Mouse (Mus musculus) layer of hippocampus, postnatal 10 days (tissue): ENCODE results near the gene Fam13a. TPM values are rescaled to one million over a fixed set of nuclear protein-coding genes. Genes with fewer than 3 reads are reported as not detected.

ENCODE experiments used
- DNase-seq, 2 experiments: peaks; one replicate each; pipeline ENCODE4 v3.0.0; 2021; ENCODE audit warnings: low spot score in 2 of 2
- total RNA-seq, 2 experiments: library from RNA; stranded (reverse); gene quantifications; 2 replicates each; pipeline ENCODE4 v1.2.3; 2021

Fam13a gene
- total RNA-seq, 2 experiments from 2014 or later, result 16.0 to 16.5 TPM

DNA sequence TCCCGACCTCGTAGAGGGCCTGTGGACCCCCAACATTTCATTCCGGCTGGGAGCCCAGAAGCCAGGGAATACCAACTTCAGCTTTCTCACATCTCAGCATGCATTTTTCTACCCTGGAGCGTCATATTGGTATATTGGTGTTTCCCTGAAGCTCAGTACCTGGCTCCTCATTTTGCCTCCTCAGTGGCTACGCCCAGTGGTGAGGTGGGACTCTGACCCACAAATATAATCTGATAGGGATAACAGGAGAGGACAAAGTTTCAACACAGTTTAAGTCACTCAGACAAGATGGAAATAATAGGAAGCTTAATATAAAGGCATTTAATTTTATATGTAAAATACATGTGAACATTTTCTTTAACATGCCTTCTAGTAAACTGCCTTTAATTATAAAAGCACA lies 19.7 kb downstream of the Fam13a start:
- no peak for DNase-seq

- no peak for DNase-seq
Measured at GRCm38 (mm10) chr6:58999044-58999453, 25.3 kb downstream of the Fam13a start.

DNA sequence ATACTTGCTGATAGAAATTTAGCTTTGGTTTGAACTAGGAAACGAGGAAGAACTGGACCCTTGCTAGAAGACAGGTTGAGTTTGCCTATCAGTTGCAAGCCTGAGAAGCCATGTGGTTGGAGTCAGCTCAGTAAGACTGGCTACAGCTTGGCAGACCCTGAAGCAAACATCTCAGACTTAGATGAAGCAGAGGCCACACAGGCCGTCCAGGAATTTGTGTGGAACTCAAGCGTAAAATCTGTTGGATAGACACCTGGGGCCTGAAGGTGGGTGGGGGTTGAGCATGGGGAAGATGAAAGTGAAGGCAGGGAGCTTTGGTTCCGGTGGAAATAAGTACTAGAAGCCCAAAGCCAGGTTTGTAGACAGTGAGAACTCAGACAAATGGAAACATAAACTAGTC lies 25.8 kb downstream of the Fam13a start:
- no peak for DNase-seq

DNA sequence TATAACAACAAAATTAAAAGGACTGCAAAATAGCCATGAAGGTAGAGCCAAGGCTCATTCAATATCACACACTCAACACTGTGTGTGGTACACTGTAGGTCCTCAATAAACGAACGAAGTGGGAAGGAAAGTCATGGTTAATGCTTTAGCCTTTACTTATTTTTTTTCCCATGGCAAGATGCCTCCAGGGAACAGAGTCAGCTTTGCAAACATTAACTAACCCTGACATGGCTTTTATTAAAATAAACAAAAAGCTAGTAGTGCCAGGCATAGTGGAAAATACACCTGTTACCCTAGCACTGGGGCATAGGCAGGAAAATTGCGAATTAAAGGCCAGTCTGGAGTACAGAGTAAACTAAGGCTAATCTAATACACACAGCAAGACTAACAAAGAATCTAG lies 35.2 kb downstream of the Fam13a start:
- DNase-seq, result no peak

DNA sequence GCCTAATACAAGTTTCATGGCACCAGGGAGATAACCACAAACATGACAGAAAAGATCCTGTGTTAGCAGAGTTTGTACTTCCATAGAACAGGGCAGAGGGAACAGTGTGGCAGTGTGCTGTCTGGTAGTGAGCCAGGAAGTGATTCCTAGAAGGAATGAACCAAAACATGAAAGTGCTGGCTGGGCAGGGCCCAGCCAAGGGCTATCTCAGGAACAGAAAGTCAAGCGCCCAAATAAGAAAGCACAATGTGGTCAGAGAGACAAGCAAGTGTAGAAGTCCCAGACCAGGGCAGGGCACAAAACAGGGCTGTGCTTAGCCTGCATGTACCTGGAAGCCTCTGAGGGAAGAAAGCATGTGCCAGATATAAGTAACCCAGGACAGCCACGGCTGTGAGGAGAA lies 35.6 kb downstream of the Fam13a start:
- no peak for DNase-seq

DNA sequence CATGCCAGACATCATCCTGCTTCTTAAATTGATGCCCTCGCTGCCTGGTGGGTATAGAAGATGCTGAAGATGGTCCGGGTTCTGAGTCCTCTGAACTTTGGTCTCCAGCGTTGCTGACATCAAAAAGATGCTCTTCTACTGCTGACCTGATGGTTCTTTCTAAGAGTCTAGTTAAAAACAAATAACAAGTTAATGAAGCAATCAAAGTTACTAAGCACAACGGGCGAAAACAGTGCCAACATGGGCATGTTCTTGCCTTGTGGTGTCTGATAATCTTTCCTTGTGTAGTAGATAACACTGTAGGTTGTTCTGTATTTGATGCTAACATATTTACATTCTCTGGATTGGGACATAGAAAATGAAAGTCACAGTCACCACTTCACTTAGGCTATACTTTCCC lies 37.2 kb downstream of the Fam13a start:
- no peak for DNase-seq

- no peak for DNase-seq
Measured at GRCm38 (mm10) chr6:58985186-58985585, 39.2 kb downstream of the Fam13a start.

DNA sequence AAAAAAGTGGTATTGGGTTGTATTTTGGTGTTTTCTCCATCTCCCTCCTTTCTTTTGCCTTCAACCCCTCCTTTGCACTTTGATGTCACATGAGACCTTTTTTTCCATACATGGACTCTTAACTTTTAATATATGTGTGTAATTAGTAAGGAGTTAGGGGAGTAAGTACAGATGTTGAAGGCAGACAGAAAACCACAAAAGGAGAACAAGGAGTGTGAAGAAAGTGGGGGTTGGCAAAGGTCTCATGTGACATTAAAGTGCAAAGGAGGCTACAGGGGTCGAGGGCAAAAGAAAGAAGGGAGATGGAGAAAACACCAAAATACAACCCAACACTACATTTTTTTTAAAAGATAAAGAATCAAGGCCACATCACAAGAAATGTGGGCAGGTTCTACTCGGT lies 49.1 kb downstream of the Fam13a start:
- DNase-seq, result no peak

DNA sequence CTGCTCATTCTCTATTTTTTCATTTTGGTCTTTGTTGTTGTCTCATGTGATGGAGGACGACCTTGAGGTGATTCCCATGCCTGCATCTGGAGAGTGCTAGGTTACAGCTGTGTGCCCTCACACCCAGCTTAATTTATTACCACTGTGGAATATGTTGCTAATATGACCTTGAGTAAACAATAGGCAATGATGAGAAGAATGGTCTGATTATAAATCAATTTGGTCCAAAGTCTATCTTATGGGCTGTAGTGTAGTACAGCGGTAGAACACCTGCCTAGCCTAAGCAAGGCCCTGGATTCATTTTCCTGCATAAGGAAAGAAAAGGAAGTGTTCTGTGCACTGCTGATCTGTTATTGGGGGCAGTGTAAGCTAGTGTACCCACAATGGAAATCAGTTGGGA lies 49.9 kb downstream of the Fam13a start:
- DNase-seq, result no peak

GRCm38 (mm10) chr6:58972873-58973272 lies 51.5 kb downstream of the Fam13a start:
- no peak for DNase-seq

- DNase-seq, result no peak
Measured at GRCm38 (mm10) chr6:58968272-58968671, 56.1 kb downstream of the Fam13a start.

DNA sequence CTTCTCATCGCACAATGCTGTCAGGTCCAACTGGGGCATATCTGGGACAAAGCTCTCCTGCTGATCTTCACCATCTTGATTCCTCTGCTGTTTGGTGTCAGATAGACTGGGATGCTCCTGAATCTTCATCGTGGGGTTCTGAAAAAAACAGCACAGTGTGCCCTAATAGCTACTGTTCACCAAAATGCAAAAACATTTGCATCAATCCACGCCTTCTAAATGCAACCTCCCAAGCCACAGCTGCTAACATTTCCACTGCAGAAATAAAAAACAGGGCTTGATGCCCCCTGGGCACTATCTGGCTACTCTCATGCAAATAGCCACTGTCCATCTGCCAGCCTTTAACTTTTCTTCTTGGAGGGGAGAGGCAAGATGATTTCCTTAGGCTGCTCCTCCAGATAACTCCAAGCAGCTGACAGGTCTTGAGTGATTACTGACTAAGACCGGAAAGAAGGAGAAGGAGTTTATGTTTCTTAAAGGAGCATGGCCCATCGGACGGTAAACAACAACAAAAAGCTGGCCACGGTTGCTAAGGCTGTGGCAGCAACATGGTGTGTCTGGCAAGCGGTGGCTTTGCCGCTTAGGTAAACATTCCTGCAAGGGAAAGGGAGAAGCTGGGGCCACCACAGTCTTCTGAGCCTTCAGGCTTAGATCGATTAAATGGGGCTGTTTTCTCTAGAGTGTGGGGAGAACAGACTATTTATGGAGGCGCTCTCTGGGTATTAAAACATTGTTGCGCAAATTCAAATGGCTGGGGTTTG lies 59.1 kb downstream of the Fam13a start:
- no peak for DNase-seq

GRCm38 (mm10) chr6:58964565-58964964 lies 59.8 kb downstream of the Fam13a start:
- no peak for DNase-seq

GRCm38 (mm10) chr6:58964091-58964490 lies 60.3 kb downstream of the Fam13a start:
- no peak for DNase-seq

DNA sequence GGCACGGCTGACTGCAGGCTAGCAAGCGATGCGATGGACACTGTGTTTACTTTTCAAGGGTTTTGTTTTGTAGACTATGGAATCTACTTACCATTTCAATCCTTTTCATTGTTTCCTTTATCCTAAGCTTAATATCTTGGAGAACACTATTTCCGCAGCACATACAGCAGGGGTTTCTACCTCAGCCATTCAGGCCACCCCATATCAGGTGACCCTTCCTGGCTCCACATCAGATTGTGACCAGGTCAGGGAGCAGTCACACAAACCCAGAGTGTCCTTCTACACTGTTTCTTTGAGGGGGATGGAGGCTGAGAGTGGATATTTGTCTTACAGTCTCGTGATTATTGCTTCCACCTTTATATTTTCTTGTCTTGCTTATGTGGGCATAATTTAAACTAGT lies 61.7 kb downstream of the Fam13a start:
- DNase-seq, result no peak

DNA sequence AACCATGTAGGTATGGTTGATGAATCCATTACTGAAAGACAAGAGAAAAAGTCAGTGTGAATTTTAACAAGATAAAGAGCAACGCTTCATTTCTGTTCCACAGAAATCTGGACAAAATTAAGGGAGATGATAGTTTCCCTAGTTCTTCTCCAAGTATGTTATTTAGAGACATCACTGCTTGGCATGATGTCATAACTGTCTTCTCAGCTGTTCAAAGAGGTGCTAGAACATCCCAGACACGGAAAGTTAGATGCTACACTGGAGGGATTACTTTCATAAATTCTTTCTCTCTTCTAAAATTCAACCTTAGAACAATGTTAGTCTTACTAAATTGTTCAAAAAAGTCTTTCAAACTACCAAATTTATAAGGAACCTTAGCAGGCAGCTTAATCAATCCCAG lies 63.8 kb downstream of the Fam13a start:
- no peak for DNase-seq

- no peak for DNase-seq
Measured at GRCm38 (mm10) chr6:58951128-58951992, 73.0 kb downstream of the Fam13a start.

DNA sequence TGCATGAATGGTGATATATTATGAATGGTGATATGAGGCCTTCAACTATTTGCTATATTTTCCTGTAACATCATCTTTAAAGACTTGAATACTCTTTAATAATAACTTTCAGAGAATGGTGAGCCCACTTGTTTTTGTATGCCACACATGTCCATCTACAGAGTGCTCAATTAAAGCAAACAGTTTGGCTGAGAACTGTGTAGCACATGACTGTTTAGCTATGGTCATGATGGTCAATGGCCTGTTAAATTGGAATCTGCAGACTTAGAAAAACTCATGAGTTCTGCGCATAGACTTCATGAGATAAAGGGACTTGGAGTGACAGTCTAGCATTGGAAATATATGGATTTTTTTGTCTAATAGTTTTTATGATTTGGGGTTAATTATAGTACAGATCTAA lies 73.9 kb downstream of the Fam13a start:
- no peak for DNase-seq

GRCm38 (mm10) chr6:58946840-58947239 lies 77.5 kb downstream of the Fam13a start:
- no peak for DNase-seq

- DNase-seq, result no peak
Measured at GRCm38 (mm10) chr6:58946246-58946645, 78.1 kb downstream of the Fam13a start.

- no peak for DNase-seq
Measured at GRCm38 (mm10) chr6:58943958-58944357, 80.4 kb downstream of the Fam13a start.

DNA sequence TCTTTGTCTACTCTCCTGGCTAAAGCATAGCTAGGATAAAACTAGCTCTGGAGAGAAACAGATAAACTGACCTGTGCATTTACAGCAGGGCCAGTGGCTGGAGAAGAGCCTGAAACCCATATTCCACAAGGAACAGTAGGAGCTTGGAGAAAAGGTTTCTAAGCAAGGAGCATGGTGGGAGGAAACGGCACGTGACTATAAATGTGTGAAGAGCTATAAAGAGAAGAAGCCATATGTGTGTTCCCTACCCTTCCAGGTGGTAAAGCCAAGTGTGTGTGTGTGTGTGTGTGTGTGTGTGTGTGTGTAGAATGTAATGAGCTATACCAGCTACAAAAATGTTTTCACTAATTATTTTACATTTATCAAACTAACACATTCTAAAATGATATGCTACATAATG lies 82.1 kb downstream of the Fam13a start:
- no peak for DNase-seq

DNA sequence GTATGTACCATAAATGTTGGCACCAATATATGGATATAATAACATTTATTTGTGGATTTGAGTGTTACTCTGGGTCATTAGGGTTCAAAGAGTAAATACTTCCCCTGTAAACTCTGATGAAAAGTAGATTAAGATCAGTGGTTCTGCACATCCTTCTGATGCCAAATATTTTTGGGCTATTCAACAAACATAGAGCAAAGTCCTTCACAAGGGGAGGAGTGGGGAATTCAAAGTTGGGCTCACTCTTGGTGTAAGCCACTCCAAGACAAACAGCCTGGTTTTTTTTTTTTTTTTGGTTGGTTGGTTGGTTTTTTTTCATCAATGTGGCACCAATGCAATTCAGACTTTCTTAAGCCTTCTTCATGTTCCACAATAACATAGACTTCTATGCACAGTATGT lies 86.6 kb downstream of the Fam13a start:
- no peak for DNase-seq
